Comparison of ENCODE assay signal across 7 mouse cellular contexts in genomic region chr2:167462954-167463353, GRCm38 (mm10). TPM values are rescaled to one million over a fixed set of nuclear protein-coding genes. Genes with fewer than 3 reads are reported as not detected.
DNase-seq lines count a peak whose midpoint lies in the region; ATAC-seq and TF ChIP-seq lines count a peak whose summit lies in the region.

No protein-coding gene starts in this region.

- WGBS in heart, embryonic 11.5 days (ENCODE audit: insufficient replicate concordance), result 48% methylated on average over 6 of the region's 6 CpGs

- no peak for TF ChIP-seq EP300 in MEL (IDR thresholded peaks at IDR 0.05; ENCODE audit: low read depth in 1 of 2, low read length in 2 of 2)

- H3K27ac ChIP-seq in MEL (ENCODE audit: control insufficient read depth, low read depth, low read length), result no peak overlapping the region
- H3K27ac ChIP-seq in heart, embryonic 11.5 days (ENCODE audit: low read depth, low read length), result 0 out of 2 replicates have a peak overlapping the region, but pooled peaks have one; percentile 41

- H3K9ac ChIP-seq in MEL (ENCODE audit: control insufficient read depth, low read depth, low read length, poor library complexity, severe bottlenecking), result no peak overlapping the region
- no peak overlapping the region for H3K9ac ChIP-seq in heart, embryonic 11.5 days (ENCODE audit: low read depth, low read length)

- no peak overlapping the region for H3K4me3 ChIP-seq in C2C12 (ENCODE audit: insufficient read depth, poor library complexity, severe bottlenecking)
- H3K4me3 ChIP-seq in MEL (ENCODE audit: control insufficient read depth in 1 of 2, insufficient read depth in 1 of 2, low read depth in 2 of 2, low read length in 2 of 2), result no peak overlapping the region
- H3K4me3 ChIP-seq in heart, embryonic 11.5 days (ENCODE audit: low read depth, low read length), result no peak overlapping the region

- DNase-seq in MEL (ENCODE audit: low read depth, low spot score), result peak; percentile 47
- peak; percentile 85 to 87 for DNase-seq in cerebellum, postnatal 10 days
- peak; percentile 87 for DNase-seq in kidney, postnatal 10 days
- peak; percentile 35 for DNase-seq in testis, postnatal 14 days (ENCODE audit: low spot score)

- no peaks in the 10 kb centered on the region for H3K9me3 ChIP-seq in MEL (replicated peaks; ENCODE audit: insufficient read depth, low read length)
- no peaks in the 10 kb centered on the region for H3K9me3 ChIP-seq in heart, embryonic 11.5 days (replicated peaks; ENCODE audit: control insufficient read depth, low read length)

- H3K79me2 ChIP-seq in C2C12 (ENCODE audit: control insufficient read depth, insufficient read depth), result no peaks in the 10 kb centered on the region
- H3K79me2 ChIP-seq in MEL (ENCODE audit: control insufficient read depth, insufficient read depth, low read length, poor library complexity), result no peaks in the 10 kb centered on the region

- peak; percentile 72 for ATAC-seq in heart, embryonic 11.5 days (replicated peaks; ENCODE audit: insufficient number of reproducible peaks, low FRiP score, low TSS enrichment)
- ATAC-seq in megakaryocyte-erythroid progenitor cell, adult 5-6 weeks (replicated peaks; ENCODE audit: low FRiP score, low TSS enrichment, poor library complexity, severe bottlenecking), result peak; percentile 72

- TF ChIP-seq RAD21 in MEL (IDR thresholded peaks at IDR 0.05; ENCODE audit: low read depth, low read length), result peak; percentile 35

- H3ac ChIP-seq in C2C12 (ENCODE audit: control insufficient read depth, insufficient read length, low read depth), result no peak overlapping the region

- TF ChIP-seq CTCF in C2C12 (IDR thresholded peaks at IDR 0.05; ENCODE audit: control insufficient read depth, insufficient read depth, insufficient read length) (peak; percentile 79), MEL (IDR thresholded peaks at IDR 0.05 in 2 of 3, conservative IDR thresholded peaks at IDR 0.05 in 1 of 3; ENCODE audit: control insufficient read depth in 1 of 3, insufficient read depth in 1 of 3, low read depth in 2 of 3, low read length in 3 of 3, poor library complexity in 1 of 3, severe bottlenecking in 1 of 3) (peak; percentile 69 to 85 (median 81))

- no peaks in the 10 kb centered on the region for H3K4me1 ChIP-seq in MEL (ENCODE audit: control insufficient read depth in 1 of 2, insufficient read depth in 2 of 2, low read length in 2 of 2)
- H3K4me1 ChIP-seq in heart, embryonic 11.5 days (ENCODE audit: control insufficient read depth, insufficient read depth, low read length), result no peaks in the 10 kb centered on the region

- H3K36me3 ChIP-seq in C2C12 (ENCODE audit: control insufficient read depth, insufficient read depth), result peaks cover 41% of the 10 kb centered on the region
- peaks cover 0 to 4% of the 10 kb centered on the region in 2 experiments; a peak in 2 of 4 replicates for H3K36me3 ChIP-seq in MEL (ENCODE audit: control insufficient read depth in 1 of 2, insufficient read depth in 2 of 2, low read length in 2 of 2)
- peaks cover 16% of the 10 kb centered on the region; the same call in 1 of the 2 replicates for H3K36me3 ChIP-seq in heart, embryonic 11.5 days (ENCODE audit: control insufficient read depth, insufficient read depth, low read length)

- no peak overlapping the region for H3K4me2 ChIP-seq in heart, embryonic 11.5 days

- no peaks in the 10 kb centered on the region for H3K27me3 ChIP-seq in C2C12 (ENCODE audit: control insufficient read depth, insufficient read depth, insufficient read length)
- no peaks in the 10 kb centered on the region for H3K27me3 ChIP-seq in MEL (ENCODE audit: control insufficient read depth in 1 of 2, insufficient read depth in 2 of 2, low read length in 2 of 2)
- no peaks in the 10 kb centered on the region for H3K27me3 ChIP-seq in heart, embryonic 11.5 days (ENCODE audit: control insufficient read depth, insufficient read depth, low read length)

- no peaks in the 10 kb centered on the region for H3K79me3 ChIP-seq in C2C12 (ENCODE audit: low read depth)

- TF ChIP-seq POLR2A in MEL (IDR thresholded peaks at IDR 0.05; ENCODE audit: control insufficient read depth in 1 of 2, insufficient read depth in 1 of 2, low read depth in 1 of 2, low read length in 2 of 2, poor library complexity in 1 of 2), result no peak

TF ChIP-seq in C2C12, 6 proteins besides CTCF, POLR2A, EP300 and RAD21:
- TF ChIP-seq MYOG (IDR thresholded peaks at IDR 0.05; ENCODE audit: control insufficient read depth, extremely low read depth, insufficient read length), result no peak
- no peak for TF ChIP-seq USF1 (IDR thresholded peaks at IDR 0.05; ENCODE audit: low read depth)
- no peak for TF ChIP-seq MAX (IDR thresholded peaks at IDR 0.05)
- TF ChIP-seq FOSL1 (IDR thresholded peaks at IDR 0.05; ENCODE audit: insufficient read depth, low read length, poor library complexity, severe bottlenecking), result no peak
- TF ChIP-seq CEBPB (IDR thresholded peaks at IDR 0.05; ENCODE audit: low read depth), result no peak
- TF ChIP-seq MYOD1 (IDR thresholded peaks at IDR 0.05; ENCODE audit: control insufficient read depth, insufficient read length, low read depth), result no peak

TF ChIP-seq in MEL, 35 proteins besides CTCF, POLR2A, EP300 and RAD21:
- TF ChIP-seq MEF2A (IDR thresholded peaks at IDR 0.05; ENCODE audit: extremely low read depth, insufficient replicate concordance, low read depth, low read length, poor library complexity, severe bottlenecking) (no peak), TAL1 (IDR thresholded peaks at IDR 0.05; ENCODE audit: low read length) (no peak), MYB (IDR thresholded peaks at IDR 0.05; ENCODE audit: low read depth, low read length) (no peak), SMC3 (IDR thresholded peaks at IDR 0.05; ENCODE audit: low read depth, low read length) (peak; percentile 46)

RNA-seq across cellular contexts. Expression of gene Rnf114, which starts 29.5 kb away (rescaled TPM):
- polyA plus RNA-seq in C2C12 (2012; fragmentation: generic; extraction: Trizol) (35.4 TPM), MEL (2012; ENCODE audit: insufficient read depth in 1 of 2, insufficient read length in 2 of 2, low read depth in 1 of 2, low replicate concordance in 2 of 2, missing spikeins in 1 of 2) (10 to 100 TPM in 1 of 2 experiments, not detected in 1; 49.2 TPM)
- total RNA-seq in MEL (2012; rRNA removed), result 39.5 and 44.0 TPM in 2 replicates
- polyA plus RNA-seq in heart, embryonic 11.5 days (2014; fragmentation: Nextera tagmentation; extraction: Ambion mirVana), result 58.9 and 68.6 TPM in 2 replicates
- 30.8 and 34.8 TPM in 2 replicates for total RNA-seq in megakaryocyte-erythroid progenitor cell, adult 5-6 weeks (2014; fragmentation: Nextera tagmentation)
- 19.5 and 23.8 TPM in 2 replicates for total RNA-seq in megakaryocyte-erythroid progenitor cell, adult 5-6 weeks (2017)

RNA-seq across cellular contexts. Expression of gene Spata2, which starts 29.7 kb away (rescaled TPM):
- polyA plus RNA-seq in C2C12 (2012; fragmentation: generic; extraction: Trizol) (10.4 TPM), MEL (2012; ENCODE audit: insufficient read depth in 1 of 2, insufficient read length in 2 of 2, low read depth in 1 of 2, low replicate concordance in 2 of 2, missing spikeins in 1 of 2) (10 to 100 TPM in 1 of 2 experiments, not detected in 1; 33.5 TPM)
- total RNA-seq in MEL (2012; rRNA removed), result 9.4 and 9.8 TPM in 2 replicates
- 12.3 and 13.8 TPM in 2 replicates for polyA plus RNA-seq in heart, embryonic 11.5 days (2014; fragmentation: Nextera tagmentation; extraction: Ambion mirVana)
- total RNA-seq in megakaryocyte-erythroid progenitor cell, adult 5-6 weeks (2014; fragmentation: Nextera tagmentation), result 16.0 and 23.2 TPM in 2 replicates
- 6.8 and 8.1 TPM in 2 replicates for total RNA-seq in megakaryocyte-erythroid progenitor cell, adult 5-6 weeks (2017)

RNA-seq across cellular contexts. Expression of gene Slc9a8, which starts 41.4 kb away (rescaled TPM):
- polyA plus RNA-seq in C2C12 (2012; fragmentation: generic; extraction: Trizol) (19.0 TPM), MEL (2012; ENCODE audit: insufficient read depth in 1 of 2, insufficient read length in 2 of 2, low read depth in 1 of 2, low replicate concordance in 2 of 2, missing spikeins in 1 of 2) (10 to 100 TPM in 1 of 2 experiments, not detected in 1; 25.8 TPM)
- 15.6 and 16.7 TPM in 2 replicates for total RNA-seq in MEL (2012; rRNA removed)
- 19.9 and 21.6 TPM in 2 replicates for polyA plus RNA-seq in heart, embryonic 11.5 days (2014; fragmentation: Nextera tagmentation; extraction: Ambion mirVana)
- total RNA-seq in megakaryocyte-erythroid progenitor cell, adult 5-6 weeks (2014; fragmentation: Nextera tagmentation), result 46.2 and 48.6 TPM in 2 replicates
- total RNA-seq in megakaryocyte-erythroid progenitor cell, adult 5-6 weeks (2017), result 20.5 and 28.3 TPM in 2 replicates

Comparison
In these comparisons a context has a peak if more than half of its experiments do, and no peak if none do; other contexts are left out.
1. DNase-seq: peak in every context shown above with its lines; median percentile 87 in kidney, postnatal 10 days; 86 in cerebellum, postnatal 10 days; 47 in MEL; 35 in testis, postnatal 14 days.